Mouse (Mus musculus): ENCODE data around the gene Pip4k2a. TPM values are rescaled to one million over a fixed set of nuclear protein-coding genes. Genes with fewer than 3 reads are reported as not detected.

The Pip4k2a gene
- total RNA-seq, 1 experiment from 2014 or later, result 25.3 TPM

- no peak for DNase-seq
Measured at GRCm38 (mm10) chr2:18979675-18980074, 18.3 kb downstream of the Pip4k2a start.

GRCm38 (mm10) chr2:18979046-18979445 lies 18.9 kb downstream of the Pip4k2a start:
- no peak for DNase-seq

- DNase-seq, result no peak
Measured at GRCm38 (mm10) chr2:18977201-18977805, 20.6 kb downstream of the Pip4k2a start.

- DNase-seq, result no peak
Measured at GRCm38 (mm10) chr2:18976175-18976574, 21.8 kb downstream of the Pip4k2a start.

DNA sequence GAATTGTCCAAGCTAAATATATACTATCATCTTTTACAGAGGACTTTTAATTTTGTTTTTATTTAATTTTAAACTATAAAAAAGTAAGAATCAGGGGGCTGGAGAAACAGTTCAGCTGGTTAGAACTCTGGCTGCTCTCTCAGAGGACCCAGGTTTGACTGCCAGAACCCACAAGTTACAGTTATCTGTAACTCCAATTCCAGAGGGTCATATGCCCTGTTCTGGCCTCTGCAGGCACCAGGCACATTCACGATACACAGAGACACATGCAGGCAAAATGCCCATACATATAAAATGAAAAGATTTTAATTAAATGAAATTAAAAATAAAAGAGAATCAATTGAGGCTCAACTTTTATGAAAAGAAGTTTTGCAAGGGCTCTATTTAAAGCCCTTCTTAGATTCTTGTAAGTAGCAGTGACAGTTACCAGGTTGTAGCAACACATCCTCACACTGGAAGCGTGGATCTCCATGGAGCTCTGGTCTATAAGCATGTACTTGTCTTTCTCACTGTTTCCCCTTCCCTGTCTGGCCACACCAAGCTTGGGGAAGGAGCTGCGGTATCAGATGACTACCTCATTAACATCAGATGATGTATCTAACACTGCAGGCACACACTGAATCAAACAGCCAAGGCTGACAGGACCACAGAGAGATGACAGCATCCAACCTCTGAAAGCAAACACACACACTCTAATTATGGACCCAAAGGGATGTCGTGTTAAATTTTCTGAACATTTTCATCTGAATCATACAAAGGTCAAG lies 22.9 kb downstream of the Pip4k2a start:
- DNase-seq, result no peak

DNA sequence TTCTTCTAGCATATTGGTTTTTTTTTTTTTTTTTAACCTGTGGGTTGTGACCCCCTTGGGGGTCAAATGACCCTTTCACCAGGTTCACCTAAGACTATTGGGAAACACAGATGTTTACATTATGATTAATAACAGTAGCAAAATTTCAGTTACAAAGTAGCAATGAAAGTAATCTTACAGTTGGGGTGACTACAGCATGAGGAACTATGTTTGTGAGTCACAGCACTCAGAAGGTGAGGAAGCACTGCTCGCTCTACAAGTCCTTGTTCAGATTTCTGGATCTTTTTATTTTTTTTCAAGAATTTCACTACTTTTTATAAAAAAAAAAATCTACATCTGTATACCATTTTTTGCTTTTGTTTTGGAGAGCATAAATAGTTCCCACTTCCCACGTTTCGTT lies 26.4 kb downstream of the Pip4k2a start:
- no peak for DNase-seq

- DNase-seq, result no peak
Measured at GRCm38 (mm10) chr2:18970461-18970860, 27.5 kb downstream of the Pip4k2a start.

GRCm38 (mm10) chr2:18969066-18969681 lies 28.8 kb downstream of the Pip4k2a start:
- no peak for DNase-seq

DNA sequence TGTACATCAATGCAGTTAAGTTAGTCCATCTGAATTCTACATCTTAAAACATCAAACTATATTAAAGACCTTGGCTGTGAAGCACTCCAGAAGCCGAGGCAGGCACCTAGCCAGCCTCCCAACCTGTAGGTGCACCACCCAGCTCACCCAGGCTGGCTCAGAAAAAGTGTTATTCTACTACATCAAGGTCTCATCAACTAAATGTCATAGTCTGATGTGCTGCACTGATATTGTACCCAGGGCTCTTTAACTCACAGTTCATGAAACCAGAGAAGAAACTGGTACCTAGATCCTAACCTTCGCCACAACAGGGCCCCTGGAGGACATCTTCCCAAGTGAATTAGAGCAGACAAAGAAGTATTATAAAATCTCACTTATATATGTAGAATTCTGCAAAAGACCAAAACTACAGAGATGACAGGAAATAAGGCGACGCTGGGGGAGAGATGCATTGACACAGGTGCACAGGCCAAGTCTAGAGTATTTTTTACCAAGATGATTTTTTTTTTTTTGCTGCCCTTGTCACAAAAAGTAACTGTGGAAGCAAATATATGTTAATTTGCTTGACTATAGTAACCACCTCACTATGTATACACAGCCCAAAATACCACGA lies 30.4 kb downstream of the Pip4k2a start:
- no peak for DNase-seq

GRCm38 (mm10) chr2:18966566-18966965 lies 31.4 kb downstream of the Pip4k2a start:
- no peak for DNase-seq

- no peak for DNase-seq
Measured at GRCm38 (mm10) chr2:18965950-18966349, 32.0 kb downstream of the Pip4k2a start.

DNA sequence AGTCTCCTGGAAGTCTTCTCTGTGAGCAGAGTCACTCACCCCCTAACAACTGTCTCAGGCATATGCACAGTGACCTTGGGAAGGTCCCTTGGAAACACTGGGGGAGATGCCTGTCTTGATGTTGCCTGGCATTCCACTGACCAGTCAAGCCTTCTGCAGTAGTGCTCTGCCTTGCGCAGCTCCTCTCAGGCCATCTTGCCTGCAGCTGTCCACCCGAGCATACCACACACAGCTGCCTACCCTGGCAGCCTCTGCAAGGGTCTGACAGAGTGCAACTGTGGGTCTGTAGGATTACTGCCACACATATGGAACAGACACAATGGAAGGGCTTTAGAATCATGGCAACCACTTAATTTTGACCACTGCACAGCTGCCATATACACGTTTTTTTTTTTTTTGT lies 32.8 kb downstream of the Pip4k2a start:
- no peak for DNase-seq

GRCm38 (mm10) chr2:18963286-18964040 lies 34.5 kb downstream of the Pip4k2a start:
- no peak for DNase-seq

- no peak for DNase-seq
Measured at GRCm38 (mm10) chr2:18962502-18962901, 35.4 kb downstream of the Pip4k2a start.

DNA sequence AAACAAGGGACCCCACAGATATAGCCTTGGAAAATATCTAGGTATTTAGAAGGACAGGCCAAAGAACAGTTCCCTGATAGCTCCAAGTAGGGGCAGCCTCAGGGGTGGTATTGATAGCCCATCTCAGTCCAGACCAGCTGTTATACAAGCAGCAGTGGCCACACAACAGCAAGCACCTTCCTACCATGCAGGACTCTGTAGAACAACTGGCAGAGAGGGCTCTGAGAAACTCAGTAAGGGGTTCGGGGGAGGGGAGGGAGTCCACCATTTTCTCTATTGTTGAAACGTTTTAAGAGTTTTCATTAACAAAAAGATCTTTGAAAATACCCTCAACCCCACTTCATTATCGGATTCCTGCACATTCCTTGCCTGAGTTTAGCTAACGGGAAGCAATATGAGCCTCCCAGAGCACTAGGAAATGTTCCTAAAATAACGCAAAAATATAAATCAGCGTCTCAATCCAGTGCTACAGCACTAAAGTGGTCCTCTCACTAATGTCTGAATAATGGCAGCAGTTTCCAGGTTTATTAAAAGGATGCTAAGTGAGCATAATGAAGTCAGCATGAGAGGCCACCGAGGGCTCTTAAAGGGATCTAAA lies 37.5 kb downstream of the Pip4k2a start:
- no peak for DNase-seq

GRCm38 (mm10) chr2:18959558-18959957 lies 38.4 kb downstream of the Pip4k2a start:
- DNase-seq, result no peak

DNA sequence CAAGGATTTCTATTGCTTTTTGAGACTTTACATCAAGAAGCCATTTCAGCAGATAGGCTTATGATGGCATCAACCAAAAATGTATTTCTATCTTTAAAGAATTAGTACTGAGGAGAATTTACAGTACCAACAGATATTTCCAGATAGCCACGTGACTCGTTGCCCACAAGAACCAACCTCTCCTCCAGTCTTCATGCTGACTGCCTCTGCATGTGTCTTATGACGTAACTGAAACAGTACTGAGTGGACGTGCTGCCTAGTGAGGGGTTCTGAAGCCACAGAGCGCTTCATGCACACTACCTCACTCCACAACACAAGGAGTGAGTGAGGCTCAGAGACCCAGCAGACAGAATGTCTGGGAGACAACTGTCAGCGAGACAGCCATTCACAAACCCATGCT lies 38.9 kb downstream of the Pip4k2a start:
- no peak for DNase-seq

GRCm38 (mm10) chr2:18958501-18958900 lies 39.4 kb downstream of the Pip4k2a start:
- no peak for DNase-seq

DNA sequence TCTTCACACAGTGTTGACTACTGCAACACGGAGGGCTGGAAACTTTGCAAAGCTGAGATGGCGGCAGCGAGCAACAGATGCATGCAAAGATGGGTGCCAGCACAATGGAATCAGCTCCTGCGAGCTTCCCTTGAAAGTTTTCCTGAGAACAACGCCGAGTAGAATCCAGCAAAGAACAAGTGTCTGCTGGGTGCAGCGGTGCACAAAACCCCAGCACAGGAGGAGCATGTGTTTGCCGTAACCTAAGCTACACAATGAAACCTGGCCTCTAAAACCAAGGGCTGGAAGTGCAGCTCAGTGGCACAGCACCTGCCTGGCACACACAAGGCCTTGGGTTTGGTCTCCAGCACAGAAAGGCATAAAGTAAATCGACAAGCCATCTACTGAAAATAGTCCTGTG lies 39.9 kb downstream of the Pip4k2a start:
- DNase-seq, result no peak

DNA sequence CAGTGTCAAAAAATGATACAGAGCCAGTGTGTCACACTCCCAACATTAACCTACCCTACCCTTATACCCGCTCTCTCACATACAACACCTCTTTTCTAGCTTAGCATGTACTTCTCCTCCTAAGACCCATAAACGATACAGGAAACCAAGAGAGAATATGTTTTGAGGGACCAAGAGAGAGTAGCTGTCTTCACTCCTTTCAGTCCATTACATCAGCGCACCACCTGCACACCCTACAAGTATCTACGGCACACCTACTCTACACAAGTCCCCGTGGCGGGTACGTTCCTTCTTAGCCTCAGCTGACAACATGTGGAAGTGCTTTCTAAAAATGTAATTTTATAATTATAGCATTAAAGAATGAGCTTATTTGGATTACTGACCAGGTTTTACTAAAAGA lies 40.5 kb downstream of the Pip4k2a start:
- DNase-seq, result no peak

GRCm38 (mm10) chr2:18956945-18957344 lies 41.0 kb downstream of the Pip4k2a start:
- DNase-seq, result no peak

- no peak for DNase-seq
Measured at GRCm38 (mm10) chr2:18956424-18956823, 41.5 kb downstream of the Pip4k2a start.

Measured in adrenal gland, postnatal 14 days (tissue).